Mouse (Mus musculus) lung, postnatal 0 days (tissue): ENCODE measurements at regions not wholly inside any gene's neighbourhood (a gene's known extent, or its start where the extent isn't known, plus 50 kb on each side); places are given as distances from the start of the nearest gene placed in this dataset.

ENCODE experiments used
- CTCF ChIP-seq: IDR thresholded peaks from 2 replicates; pipeline ENCODE4 v1.5.1; 2016; ENCODE audit warnings: antibody characterized with exemption, mild to moderate bottlenecking
- EP300 ChIP-seq: IDR thresholded peaks from 2 replicates; pipeline ENCODE4 v1.6.1; 2016; ENCODE audit warnings: antibody characterized with exemption, mild to moderate bottlenecking, control low read depth

DNA sequence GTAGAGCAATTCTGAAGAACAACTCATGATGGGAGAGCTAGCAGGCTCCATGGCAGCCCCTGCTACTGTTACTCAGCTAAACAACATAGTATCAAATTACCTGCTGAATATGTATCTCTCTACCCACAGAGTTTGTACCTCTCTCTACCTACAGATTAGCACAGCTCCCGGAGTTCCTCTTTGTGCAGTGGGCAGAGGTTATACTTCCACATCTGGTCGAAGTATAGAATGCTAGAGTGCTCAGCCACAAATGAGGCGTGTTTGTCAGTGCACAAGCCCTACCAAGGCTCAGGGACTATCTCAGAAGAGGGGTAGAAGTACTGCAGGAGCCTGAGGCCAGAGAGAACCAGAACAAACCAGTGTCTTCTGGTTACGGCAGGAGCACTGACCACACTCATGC lies 211.6 kb upstream of the Ipo5 start:
- TF ChIP-seq CTCF (no peak), EP300 (no peak)
